Mouse (Mus musculus): Measurements from ENCODE around the gene Vsx2. TPM values are rescaled to one million over a fixed set of nuclear protein-coding genes. Genes with fewer than 3 reads are reported as not detected.

Gene Vsx2
- polyA plus RNA-seq, 1 experiment from 2014 or later = 8.4 TPM

GRCm38 (mm10) chr12:84577768-84578439, 8.3 kb downstream of the Vsx2 start:
- H3K27ac ChIP-seq = no peak overlapping the region
- no peak overlapping the region for H3K4me2 ChIP-seq (replicated peaks)
- no peaks in the 10 kb centered on the region for H3K9me3 ChIP-seq
- peaks cover 37% of the 10 kb centered on the region for H3K27me3 ChIP-seq
- 63% methylated on average over 11 of the region's 11 CpGs for WGBS
- no peak overlapping the region for H3K9ac ChIP-seq
- no peaks in the 10 kb centered on the region for H3K36me3 ChIP-seq
- H3K4me3 ChIP-seq = no peak overlapping the region
- no peak for ATAC-seq (ENCODE audit: insufficient number of reproducible peaks, insufficient read depth, low FRiP score, low TSS enrichment)
- H3K4me1 ChIP-seq = 0 out of 2 replicates have a peak, but pooled peaks cover 4% of the 10 kb centered on the region

- Histone ChIP-seq H3K9ac (no peak overlapping the region), H3K4me3 (no peak overlapping the region), H3K9me3 (no peaks in the 10 kb centered on the region), H3K4me2 (replicated peaks) (no peak overlapping the region), H3K27me3 (peaks cover 32% of the 10 kb centered on the region), H3K27ac (no peak overlapping the region), H3K4me1 (0 out of 2 replicates have a peak, but pooled peaks cover 4% of the 10 kb centered on the region), H3K36me3 (no peaks in the 10 kb centered on the region)
- WGBS = 33% methylated on average over 5 of the region's 5 CpGs
- ATAC-seq (ENCODE audit: insufficient number of reproducible peaks, insufficient read depth, low FRiP score, low TSS enrichment) = no peak
Measured at GRCm38 (mm10) chr12:84578440-84578770, 8.8 kb downstream of the Vsx2 start.

GRCm38 (mm10) chr12:84581285-84581684, 11.7 kb downstream of the Vsx2 start:
- H3K4me3 ChIP-seq = no peak overlapping the region
- H3K9ac ChIP-seq = no peak overlapping the region
- H3K9me3 ChIP-seq = no peaks in the 10 kb centered on the region
- peaks cover 6% of the 10 kb centered on the region; the same call in 1 of the 2 replicates for H3K27me3 ChIP-seq
- 0 out of 2 replicates have a peak, but pooled peaks cover 4% of the 10 kb centered on the region for H3K4me1 ChIP-seq
- no peaks in the 10 kb centered on the region for H3K36me3 ChIP-seq
- no peak overlapping the region for H3K27ac ChIP-seq
- no peak overlapping the region for H3K4me2 ChIP-seq (replicated peaks)
- WGBS = 94% methylated on average over 2 of the region's 2 CpGs
- ATAC-seq (ENCODE audit: insufficient number of reproducible peaks, insufficient read depth, low FRiP score, low TSS enrichment) = no peak

- Histone ChIP-seq H3K27ac (no peak overlapping the region), H3K36me3 (no peaks in the 10 kb centered on the region), H3K9ac (peak overlapping the region; percentile 57), H3K4me2 (replicated peaks) (peak overlapping the region; percentile 95), H3K4me3 (peak overlapping the region; percentile 47), H3K9me3 (no peaks in the 10 kb centered on the region), H3K27me3 (no peaks in the 10 kb centered on the region), H3K4me1 (peaks cover 4% of the 10 kb centered on the region)
- WGBS = under 1% methylated on average over 54 of the region's 54 CpGs
- no peak for ATAC-seq (ENCODE audit: insufficient number of reproducible peaks, insufficient read depth, low FRiP score, low TSS enrichment)
Measured at GRCm38 (mm10) chr12:84589825-84590761, 20.5 kb downstream of the Vsx2 start.

- no peaks in the 10 kb centered on the region for H3K9me3 ChIP-seq
- no peak overlapping the region for H3K9ac ChIP-seq
- 11% methylated on average over 8 of the region's 8 CpGs for WGBS
- no peak overlapping the region for H3K4me2 ChIP-seq (replicated peaks)
- no peak overlapping the region for H3K27ac ChIP-seq
- no peak for ATAC-seq (ENCODE audit: insufficient number of reproducible peaks, insufficient read depth, low FRiP score, low TSS enrichment)
- no peaks in the 10 kb centered on the region for H3K4me1 ChIP-seq
- H3K4me3 ChIP-seq = no peak overlapping the region
- H3K36me3 ChIP-seq = peaks cover 6% of the 10 kb centered on the region
- H3K27me3 ChIP-seq = peaks cover 5% of the 10 kb centered on the region; the same call in 1 of the 2 replicates
Measured at GRCm38 (mm10) chr12:84598324-84598723, 28.8 kb downstream of the Vsx2 start.

- Histone ChIP-seq H3K9ac (no peak overlapping the region), H3K27ac (no peak overlapping the region), H3K36me3 (peaks cover 14% of the 10 kb centered on the region), H3K4me3 (no peak overlapping the region), H3K9me3 (no peaks in the 10 kb centered on the region), H3K4me1 (no peaks in the 10 kb centered on the region), H3K27me3 (peaks cover 4% of the 10 kb centered on the region; the same call in 1 of the 2 replicates), H3K4me2 (replicated peaks) (no peak overlapping the region)
- WGBS = 88% methylated on average over 7 of the region's 7 CpGs
- no peak for ATAC-seq (ENCODE audit: insufficient number of reproducible peaks, insufficient read depth, low FRiP score, low TSS enrichment)
Measured at GRCm38 (mm10) chr12:84604001-84604400, 34.4 kb downstream of the Vsx2 start.

- peaks cover 17% of the 10 kb centered on the region for H3K36me3 ChIP-seq
- H3K4me3 ChIP-seq = no peak overlapping the region
- H3K27me3 ChIP-seq = no peaks in the 10 kb centered on the region
- H3K9me3 ChIP-seq = no peaks in the 10 kb centered on the region
- no peaks in the 10 kb centered on the region for H3K4me1 ChIP-seq
- WGBS = 76% methylated on average over 7 of the region's 7 CpGs
- H3K27ac ChIP-seq = no peak overlapping the region
- no peak overlapping the region for H3K9ac ChIP-seq
- ATAC-seq (ENCODE audit: insufficient number of reproducible peaks, insufficient read depth, low FRiP score, low TSS enrichment) = no peak
- no peak overlapping the region for H3K4me2 ChIP-seq (replicated peaks)
Measured at GRCm38 (mm10) chr12:84605860-84606259, 36.3 kb downstream of the Vsx2 start.

GRCm38 (mm10) chr12:84611718-84612117, 42.2 kb downstream of the Vsx2 start:
- 88% methylated on average over 10 of the region's 10 CpGs for WGBS

GRCm38 (mm10) chr12:84612518-84612917, 43.0 kb downstream of the Vsx2 start:
- no peak overlapping the region for H3K27ac ChIP-seq
- H3K4me2 ChIP-seq (replicated peaks) = no peak overlapping the region
- H3K27me3 ChIP-seq = no peaks in the 10 kb centered on the region
- no peak overlapping the region for H3K9ac ChIP-seq
- H3K9me3 ChIP-seq = no peaks in the 10 kb centered on the region
- no peaks in the 10 kb centered on the region for H3K4me1 ChIP-seq
- no peak for ATAC-seq (ENCODE audit: insufficient number of reproducible peaks, insufficient read depth, low FRiP score, low TSS enrichment)
- no peak overlapping the region for H3K4me3 ChIP-seq
- 70% methylated on average over 8 of the region's 8 CpGs for WGBS
- H3K36me3 ChIP-seq = 0 out of 2 replicates have a peak, but pooled peaks cover 14% of the 10 kb centered on the region

More at GRCm38 (mm10) chr12:84611718-84612117, 42.2 kb downstream of the Vsx2 start:
- Histone ChIP-seq H3K27me3 (no peaks in the 10 kb centered on the region), H3K4me1 (no peaks in the 10 kb centered on the region), H3K9me3 (no peaks in the 10 kb centered on the region), H3K4me2 (replicated peaks) (no peak overlapping the region), H3K36me3 (0 out of 2 replicates have a peak, but pooled peaks cover 14% of the 10 kb centered on the region), H3K9ac (no peak overlapping the region), H3K4me3 (no peak overlapping the region), H3K27ac (no peak overlapping the region)
- ATAC-seq (ENCODE audit: insufficient number of reproducible peaks, insufficient read depth, low FRiP score, low TSS enrichment) = no peak

- Histone ChIP-seq H3K36me3 (0 out of 2 replicates have a peak, but pooled peaks cover 6% of the 10 kb centered on the region), H3K4me2 (replicated peaks) (no peak overlapping the region), H3K9me3 (no peaks in the 10 kb centered on the region), H3K9ac (no peak overlapping the region), H3K4me1 (no peaks in the 10 kb centered on the region), H3K27me3 (no peaks in the 10 kb centered on the region), H3K4me3 (no peak overlapping the region), H3K27ac (no peak overlapping the region)
- WGBS = 85% methylated on average over 11 of the region's 11 CpGs
- no peak for ATAC-seq (ENCODE audit: insufficient number of reproducible peaks, insufficient read depth, low FRiP score, low TSS enrichment)
Measured at GRCm38 (mm10) chr12:84614001-84614400, 44.4 kb downstream of the Vsx2 start.

GRCm38 (mm10) chr12:84614524-84614923, 45.0 kb downstream of the Vsx2 start:
- Histone ChIP-seq H3K9me3 (no peaks in the 10 kb centered on the region), H3K4me2 (replicated peaks) (no peak overlapping the region), H3K27me3 (no peaks in the 10 kb centered on the region), H3K9ac (no peak overlapping the region), H3K36me3 (0 out of 2 replicates have a peak, but pooled peaks cover 3% of the 10 kb centered on the region), H3K27ac (no peak overlapping the region), H3K4me3 (no peak overlapping the region), H3K4me1 (no peaks in the 10 kb centered on the region)
- no peak for ATAC-seq (ENCODE audit: insufficient number of reproducible peaks, insufficient read depth, low FRiP score, low TSS enrichment)
- 79% methylated on average over 7 of the region's 7 CpGs for WGBS

Data from embryonic facial prominence, embryonic 12.5 days (tissue).